14 mouse cellular contexts compared by ENCODE assay signal in genomic region chr11:112925140-112925539, GRCm38 (mm10).
A peak's percentile ranks its signal among the peaks of the same experiment; 100 is the strongest.
DNase-seq lines count a peak whose midpoint lies in the region; ATAC-seq and TF ChIP-seq lines count a peak whose summit lies in the region.
"Had no signal": no experiment of that assay in that cellular context is flagged by ENCODE, and none has a peak within 500 bp of the region (broad histone marks: within the 10 kb centered on the region; RNA-seq: fewer than 3 reads in every experiment).

No protein-coding gene starts in this region.

- H3K4me1 ChIP-seq in forebrain, embryonic 14.5 days (ENCODE audit: control insufficient read depth, insufficient read depth, low read length), result peaks cover 6% of the 10 kb centered on the region; the same call in 1 of the 2 replicates
- peaks cover 16% of the 10 kb centered on the region for H3K4me1 ChIP-seq in limb, embryonic 14.5 days (ENCODE audit: control insufficient read depth, insufficient read depth, low read length)
- H3K4me1 ChIP-seq in heart, adult 2 months (ENCODE audit: control insufficient read depth, insufficient read depth, low read length), result no peaks in the 10 kb centered on the region
- H3K4me1 ChIP-seq: liver, embryonic 15.5 days; midbrain, embryonic 10.5 days had no signal

- H3K27me3 ChIP-seq in forebrain, embryonic 14.5 days (replicated peaks; ENCODE audit: control insufficient read depth, insufficient read depth, low read length), result no peaks in the 10 kb centered on the region
- H3K27me3 ChIP-seq in limb, embryonic 14.5 days (ENCODE audit: control insufficient read depth, insufficient read depth, low read length), result no peaks in the 10 kb centered on the region
- no peaks in the 10 kb centered on the region for H3K27me3 ChIP-seq in heart, adult 2 months (ENCODE audit: control insufficient read depth, insufficient read depth, low read length)
- H3K27me3 ChIP-seq: liver, embryonic 15.5 days had no signal

- H3K9me3 ChIP-seq in forebrain, embryonic 14.5 days (replicated peaks; ENCODE audit: control insufficient read depth, low read length), result no peaks in the 10 kb centered on the region
- H3K9me3 ChIP-seq in limb, embryonic 14.5 days (ENCODE audit: control insufficient read depth, low read length), result no peaks in the 10 kb centered on the region
- H3K9me3 ChIP-seq: liver, embryonic 15.5 days; midbrain, embryonic 10.5 days had no signal

- TF ChIP-seq POLR2A in limb, embryonic 14.5 days (IDR thresholded peaks at IDR 0.05; ENCODE audit: borderline replicate concordance, extremely low read depth, insufficient read depth, insufficient read length), result no peak
- TF ChIP-seq POLR2A in heart, adult 2 months (IDR thresholded peaks at IDR 0.05; ENCODE audit: insufficient read depth, low read depth, low read length), result no peak

- H3K27ac ChIP-seq in forebrain, embryonic 14.5 days (ENCODE audit: low read depth, low read length), result no peak overlapping the region
- 0 out of 2 replicates have a peak overlapping the region, but pooled peaks have one; percentile 19 for H3K27ac ChIP-seq in limb, embryonic 14.5 days (replicated peaks; ENCODE audit: low read depth, low read length)
- H3K27ac ChIP-seq in heart, adult 2 months, result no peak overlapping the region
- H3K27ac ChIP-seq: liver, embryonic 15.5 days; midbrain, embryonic 10.5 days; stomach, postnatal 0 days had no signal

- WGBS in forebrain, embryonic 14.5 days, result 22% methylated on average over 6 of the region's 6 CpGs
- WGBS in limb, embryonic 14.5 days, result 34% methylated on average over 6 of the region's 6 CpGs
- 69% methylated on average over 6 of the region's 6 CpGs for WGBS in heart, adult 2 months

- ATAC-seq in forebrain, embryonic 14.5 days, result peak; percentile 76; the same call in 1 of the 2 replicates
- ATAC-seq in limb, embryonic 14.5 days (ENCODE audit: low FRiP score, low read depth), result no peak; the same call in 1 of the 2 replicates

- H3K9ac ChIP-seq in forebrain, embryonic 14.5 days (ENCODE audit: low read length), result no peak overlapping the region
- no peak overlapping the region for H3K9ac ChIP-seq in limb, embryonic 14.5 days (ENCODE audit: low read depth, low read length, severe bottlenecking)
- H3K9ac ChIP-seq in heart, adult 2 months (ENCODE audit: low read depth, low read length), result no peak overlapping the region
- H3K9ac ChIP-seq: liver, embryonic 15.5 days had no signal

- H3K79me2 ChIP-seq in heart, adult 2 months (replicated peaks; ENCODE audit: control insufficient read depth, insufficient read depth, low read length), result no peaks in the 10 kb centered on the region

- no peak for TF ChIP-seq EP300 in heart, adult 2 months (IDR thresholded peaks at IDR 0.05; ENCODE audit: insufficient read depth, low read depth, low read length)

- intact Hi-C loops in left cerebral cortex, postnatal 4 days (cut with DNase I), result no loop called here
- intact Hi-C loops in heart, adult 2 months (cut with DNase I), result no loop called here

- H3K36me3 ChIP-seq in forebrain, embryonic 14.5 days (ENCODE audit: control insufficient read depth, insufficient read depth, low read length), result no peaks in the 10 kb centered on the region
- no peaks in the 10 kb centered on the region for H3K36me3 ChIP-seq in limb, embryonic 14.5 days (ENCODE audit: control insufficient read depth, insufficient read depth, low read length)
- no peaks in the 10 kb centered on the region for H3K36me3 ChIP-seq in heart, adult 2 months (ENCODE audit: control insufficient read depth, insufficient read depth, low read length)
- H3K36me3 ChIP-seq: liver, embryonic 15.5 days; midbrain, embryonic 10.5 days had no signal

- DNase-seq in left cerebral cortex, postnatal 4 days, result peak; percentile 31
- DNase-seq in left cerebral cortex, adult 8-10 months (ENCODE audit: low spot score in 2 of 2), result no peak
- peak; percentile 65 for DNase-seq in ZHBTc4 (ENCODE audit: low read depth, low spot score)
- DNase-seq in forebrain, embryonic 14.5 days (ENCODE audit: low spot score), result peak; percentile 66
- peak; percentile 33 for DNase-seq in limb, embryonic 14.5 days (ENCODE audit: low spot score)
- no peak for DNase-seq in heart, adult 2 months
- no peak for DNase-seq in adrenal gland, adult 2 months
- no peak for DNase-seq in thymus, postnatal 10 days (ENCODE audit: low spot score in 2 of 2)
- DNase-seq: cerebellum, postnatal 25 days; heart, postnatal 36 days; thymus, postnatal 36 days had no signal

- peak overlapping the region; percentile 8; the same call in 1 of the 2 replicates for H3K4me2 ChIP-seq in forebrain, embryonic 14.5 days (ENCODE audit: low read length)
- H3K4me2 ChIP-seq in limb, embryonic 14.5 days (replicated peaks; ENCODE audit: low read depth, low read length, severe bottlenecking), result no peak overlapping the region
- H3K4me2 ChIP-seq: liver, embryonic 15.5 days had no signal

- TF ChIP-seq CTCF in heart, adult 2 months (IDR thresholded peaks at IDR 0.05), result no peak

- H3K4me3 ChIP-seq in forebrain, embryonic 14.5 days (ENCODE audit: low read depth, low read length), result no peak overlapping the region
- no peak overlapping the region for H3K4me3 ChIP-seq in limb, embryonic 14.5 days (replicated peaks; ENCODE audit: low read length)
- no peak overlapping the region for H3K4me3 ChIP-seq in heart, adult 2 months
- H3K4me3 ChIP-seq: liver, embryonic 15.5 days; midbrain, embryonic 10.5 days had no signal

Comparison
In these comparisons a context has a peak if more than half of its experiments do, and no peak if none do; other contexts are left out.
1. DNase-seq: peak in left cerebral cortex, postnatal 4 days (single experiment), ZHBTc4 (single experiment), forebrain, embryonic 14.5 days (single experiment) and limb, embryonic 14.5 days (single experiment); none in left cerebral cortex, adult 8-10 months (0 of 2), heart, adult 2 months (0 of 2), adrenal gland, adult 2 months (single experiment) and thymus, postnatal 10 days (0 of 2).